Mouse (Mus musculus) CD4-positive helper T cell, adult 2 months (primary cell): ENCODE measurements around the gene Tbc1d14.
A peak's percentile ranks its signal among the peaks of the same experiment; 100 is the strongest.

Source experiments
- DNase-seq: peaks from one replicate; pipeline ENCODE4 v3.0.0-alpha.2; 2012; ENCODE audit warnings: low read depth, missing footprints, low spot score

The Tbc1d14 gene

GRCm38 (mm10) chr5:36508351-36508750 is 84.7 kb downstream of the Tbc1d14 start:
- DNase-seq = no peak

- no peak for DNase-seq
These were observed 87.4 kb downstream of the Tbc1d14 start for GRCm38 (mm10) chr5:36505643-36506042.

- no peak for DNase-seq
These were observed 87.8 kb downstream of the Tbc1d14 start for GRCm38 (mm10) chr5:36505235-36505634.

- no peak for DNase-seq
These were observed 98.4 kb downstream of the Tbc1d14 start for GRCm38 (mm10) chr5:36494709-36495108.

GRCm38 (mm10) chr5:36493919-36494318 is 99.2 kb downstream of the Tbc1d14 start:
- no peak for DNase-seq

GRCm38 (mm10) chr5:36489225-36489624 is 103.9 kb downstream of the Tbc1d14 start:
- DNase-seq = peak; percentile 32

- peak; percentile 24 for DNase-seq
These were observed 107.8 kb downstream of the Tbc1d14 start for GRCm38 (mm10) chr5:36485306-36485705.

GRCm38 (mm10) chr5:36484171-36484990 is 108.7 kb downstream of the Tbc1d14 start, which contains the start of the genes Tada2b and Ccdc96:
Tada2b (minus strand) TSS chr5:36484285.
Ccdc96 (plus strand) TSS chr5:36484588.
- DNase-seq = peak; percentile 99

- peak; percentile 68 for DNase-seq
These were observed 109.6 kb downstream of the Tbc1d14 start for GRCm38 (mm10) chr5:36483203-36484101.

GRCm38 (mm10) chr5:36481114-36481513 is 112.0 kb downstream of the Tbc1d14 start:
- no peak for DNase-seq

- no peak for DNase-seq
These were observed 112.7 kb downstream of the Tbc1d14 start for GRCm38 (mm10) chr5:36480398-36480797.

GRCm38 (mm10) chr5:36479735-36480134 is 113.3 kb downstream of the Tbc1d14 start:
- no peak for DNase-seq

GRCm38 (mm10) chr5:36478540-36479420 is 114.3 kb downstream of the Tbc1d14 start:
- DNase-seq = no peak

GRCm38 (mm10) chr5:36477486-36477885 is 115.6 kb downstream of the Tbc1d14 start:
- DNase-seq = no peak

GRCm38 (mm10) chr5:36474283-36474682 is 118.8 kb downstream of the Tbc1d14 start:
- peak; percentile 75 for DNase-seq

- DNase-seq = no peak
These were observed 120.0 kb downstream of the Tbc1d14 start for GRCm38 (mm10) chr5:36472876-36473655.

- no peak for DNase-seq
These were observed 121.9 kb downstream of the Tbc1d14 start for GRCm38 (mm10) chr5:36471206-36471605.

GRCm38 (mm10) chr5:36465889-36466288 is 127.2 kb downstream of the Tbc1d14 start:
- DNase-seq = peak; percentile 21

- peak; percentile 100 for DNase-seq
These were observed 128.1 kb downstream of the Tbc1d14 start, which contains the start of gene Grpel1 for GRCm38 (mm10) chr5:36464709-36465661. Grpel1 (plus strand) TSS chr5:36464998.
